Mouse (Mus musculus): ENCODE data around the gene Wfdc8.

Gene Wfdc8

DNA sequence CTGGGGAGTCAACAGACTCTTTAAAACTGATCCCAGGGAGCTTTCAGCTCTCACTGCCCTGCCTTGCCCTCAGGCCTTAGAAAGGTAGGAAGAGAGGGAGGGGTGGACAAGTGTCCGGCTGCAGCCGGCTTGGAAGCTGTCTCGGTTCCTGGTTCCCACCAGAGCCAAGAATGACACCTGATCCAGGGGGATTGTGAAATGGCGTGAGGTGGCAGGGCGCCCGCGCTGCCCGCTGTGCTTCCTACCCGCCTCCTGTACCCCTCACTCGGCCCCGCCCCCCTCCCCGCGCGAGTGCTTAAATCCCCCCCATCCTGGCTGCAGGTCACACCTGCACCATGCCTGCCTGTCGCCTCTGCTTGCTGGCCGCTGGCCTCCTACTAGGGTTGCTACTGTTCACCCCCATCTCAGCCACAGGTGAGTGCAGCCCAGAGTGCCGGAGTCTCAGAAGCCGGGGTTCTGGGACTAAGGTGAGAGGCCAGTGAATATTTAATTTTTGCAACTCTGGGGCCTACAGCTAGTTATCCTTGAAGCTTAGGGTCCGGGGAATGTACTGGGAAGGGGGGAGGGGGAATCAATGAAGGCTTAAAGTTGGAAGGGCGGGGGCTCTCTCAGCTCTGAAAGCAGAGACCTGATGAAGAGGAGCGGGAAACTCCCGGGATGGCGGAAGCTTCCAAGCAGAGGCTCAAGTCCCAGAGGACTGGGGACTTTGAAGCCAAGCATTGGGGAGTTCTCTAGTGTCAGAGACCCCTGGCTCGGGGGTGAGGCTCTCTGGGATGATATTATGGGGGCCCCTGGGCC lies 50.8 kb downstream of the Wfdc8 start, which contains the start of gene Wfdc2:
Gene Wfdc2 (plus strand): TSS at position 23 of the 798 bp plus-strand sequence.
- DNase-seq: no peak

DNA sequence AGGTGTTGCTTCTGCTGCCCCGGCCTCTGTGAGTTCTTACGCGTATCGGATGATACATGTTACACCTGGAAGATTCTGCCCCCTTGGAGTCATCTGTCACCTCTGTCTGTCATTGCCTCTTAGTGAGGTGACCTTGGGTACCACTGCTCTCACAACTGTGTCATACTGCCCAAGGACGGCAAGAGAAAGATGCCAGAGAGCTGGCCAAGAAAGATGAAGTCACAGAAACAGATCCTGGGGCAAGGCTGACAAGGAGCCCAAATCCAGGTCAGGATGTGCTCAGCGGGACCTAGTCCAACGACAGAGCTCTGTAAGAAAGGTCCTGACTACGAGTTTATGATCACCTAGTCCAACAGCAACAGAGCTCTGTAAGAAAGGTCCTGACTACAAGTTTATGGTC lies 53.3 kb downstream of the Wfdc8 start:
- DNase-seq: no peak

DNA sequence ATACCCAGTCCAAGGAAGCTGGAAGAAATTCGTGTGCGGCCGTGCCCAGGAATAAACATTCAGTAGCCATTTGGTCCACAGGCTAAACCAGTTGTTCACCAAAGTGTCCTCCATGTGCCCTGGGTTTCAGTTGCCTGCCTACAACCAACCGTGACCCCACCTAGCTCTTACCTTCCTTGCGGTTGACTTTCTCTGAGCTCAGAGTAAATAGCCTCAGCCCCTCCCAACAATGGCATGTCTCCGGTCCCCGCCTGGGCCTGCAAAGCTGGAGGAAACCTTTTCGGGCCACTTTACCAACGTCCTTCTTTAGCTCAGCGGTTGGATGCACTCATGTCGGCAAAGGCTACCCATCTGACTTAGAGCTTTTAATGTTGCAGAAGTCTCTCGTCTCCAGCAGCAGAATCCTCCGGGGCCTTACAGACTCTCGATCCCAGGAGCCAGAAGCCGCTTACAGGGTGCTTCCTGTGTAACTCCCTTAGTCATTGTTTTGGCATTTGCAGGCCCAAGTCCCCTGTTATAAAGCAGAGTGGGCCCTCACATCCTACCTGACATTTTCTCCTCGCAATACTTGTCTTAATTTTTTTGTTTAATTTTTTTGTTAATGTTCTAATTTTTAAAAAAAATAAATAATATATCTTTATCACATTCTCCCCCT lies 54.3 kb downstream of the Wfdc8 start:
- DNase-seq: no peak

DNA sequence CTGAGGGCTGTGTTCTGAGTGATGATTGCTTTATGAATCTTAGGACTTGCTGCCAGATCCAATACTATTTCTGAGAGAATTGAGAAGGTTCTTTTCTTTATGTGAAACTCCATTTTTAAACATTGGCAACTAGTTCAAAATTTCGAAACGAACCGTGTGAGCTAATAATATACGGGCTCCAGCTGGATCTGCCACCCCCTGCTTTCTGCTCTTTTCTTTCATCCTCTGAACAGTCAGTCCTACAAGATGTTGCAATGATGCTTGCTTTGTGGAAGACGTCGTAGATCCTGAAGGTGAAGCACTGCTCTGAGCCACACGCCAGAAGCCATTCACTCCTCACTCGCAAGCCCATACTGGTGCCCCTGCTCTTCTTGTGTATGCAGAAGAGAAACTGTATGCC lies 55.0 kb downstream of the Wfdc8 start:
- DNase-seq: peak; percentile 60

DNA sequence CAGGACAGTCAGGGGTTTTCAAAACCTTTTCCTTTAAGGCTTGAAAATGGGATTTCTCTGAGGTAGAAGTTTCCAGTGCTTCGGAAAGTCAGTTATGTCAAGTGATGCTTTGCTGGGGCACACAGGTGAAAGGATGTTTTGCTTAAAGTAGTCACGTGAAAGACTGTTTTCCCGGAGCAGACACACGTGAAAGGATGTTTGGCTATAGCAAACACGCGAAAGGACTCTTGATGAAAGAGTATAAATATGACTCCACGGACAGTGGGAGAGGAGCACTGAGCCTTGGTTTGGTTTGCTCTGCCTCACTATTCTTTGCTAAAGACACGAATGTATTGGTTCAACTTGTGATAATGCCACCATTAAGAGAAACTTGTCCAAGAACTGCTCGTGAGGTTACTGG lies 61.9 kb downstream of the Wfdc8 start:
- no peak for DNase-seq

DNA sequence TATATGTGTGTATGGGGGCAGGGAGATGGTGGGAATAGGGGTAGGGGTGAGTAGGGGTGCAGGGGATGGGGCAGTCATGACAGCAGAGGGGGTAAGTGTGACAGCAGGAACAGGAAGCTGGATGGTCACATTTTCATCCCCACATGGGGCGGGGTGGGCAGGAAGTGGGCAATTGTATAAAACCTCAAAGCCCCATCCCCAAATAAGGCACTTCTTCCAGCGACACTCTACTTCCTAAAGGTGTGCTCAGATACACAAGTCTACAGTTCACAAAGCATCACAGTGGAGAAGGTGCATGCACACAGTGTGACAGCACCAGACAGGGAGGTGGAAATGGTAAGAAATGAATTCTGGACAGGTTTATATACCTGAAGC lies 62.5 kb downstream of the Wfdc8 start:
- DNase-seq: no peak

DNA sequence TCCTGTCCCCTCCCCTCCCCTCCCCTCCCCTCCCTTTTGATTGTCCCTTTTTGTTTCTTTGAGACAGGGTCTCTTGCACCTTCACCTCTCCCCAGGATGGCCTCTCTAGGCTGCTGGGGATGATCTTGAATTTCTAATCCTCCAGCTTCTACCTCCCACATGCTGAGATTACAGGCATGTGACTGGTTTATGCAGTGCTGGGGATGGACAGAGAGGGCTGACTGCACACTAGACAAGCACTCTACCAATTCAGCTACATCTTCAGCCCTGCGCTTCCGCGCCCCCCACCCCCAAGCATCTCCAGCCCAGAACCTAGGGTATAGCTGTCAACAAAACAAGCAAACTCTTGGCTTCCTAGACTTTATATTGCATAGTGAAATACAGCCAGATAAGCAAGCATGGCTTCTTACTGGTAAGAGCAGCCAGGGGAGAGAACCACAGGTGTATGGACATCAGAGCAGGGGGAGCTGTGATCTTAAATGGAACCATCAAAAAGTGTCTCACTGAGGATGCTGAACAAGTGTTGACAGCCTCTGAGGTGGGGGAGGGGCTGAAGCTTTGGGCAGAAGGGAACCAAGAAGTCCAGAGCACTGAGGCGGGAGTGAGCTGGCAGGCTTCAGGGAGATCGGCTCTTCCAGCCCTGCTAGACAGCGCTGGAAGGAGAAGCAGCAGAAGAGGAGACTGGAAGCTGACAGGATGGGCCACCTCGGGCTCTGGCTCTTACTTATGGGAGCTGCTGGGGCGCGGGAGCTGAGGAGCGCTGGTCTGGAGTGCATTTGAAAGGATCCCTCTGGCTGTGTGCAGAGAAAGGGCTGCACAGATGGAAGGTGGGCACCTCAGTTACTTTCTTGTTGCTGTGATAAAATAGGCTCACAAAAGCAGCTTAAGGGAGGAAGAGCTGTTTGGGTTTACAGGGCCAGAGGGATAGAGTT lies 63.2 kb downstream of the Wfdc8 start:
- peak; percentile 55 for DNase-seq

DNA sequence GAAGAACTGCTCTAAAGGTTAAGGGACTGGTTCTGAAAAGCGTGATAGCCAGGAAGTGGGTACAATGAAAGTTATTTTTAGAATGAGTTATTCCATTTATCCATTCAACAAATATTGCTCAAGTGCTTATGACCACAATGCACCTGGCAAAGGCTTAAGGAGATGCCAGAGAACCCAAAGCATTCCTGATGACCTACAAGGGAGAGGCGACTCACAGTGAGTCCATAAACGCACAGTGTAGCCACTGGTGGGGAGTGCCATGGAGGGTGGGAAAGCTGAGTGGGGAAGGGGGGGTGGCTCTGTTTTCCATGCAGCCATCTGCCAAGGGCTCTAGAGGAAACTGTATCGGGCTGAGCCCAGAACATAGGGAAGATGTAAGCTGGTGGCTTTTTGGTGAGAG lies 64.1 kb downstream of the Wfdc8 start:
- no peak for DNase-seq
